Mouse (Mus musculus) 416B (cell line): Measurements from ENCODE around the gene Cyb5r1.
"Not testable (repeated sequence)": the region's sequence is repeated elsewhere in the genome, so short reads cannot be mapped to it uniquely, and the experiment has no call there.

Experiments
- DNase-seq: peaks from one replicate; pipeline ENCODE4 v3.0.0; 2011; ENCODE audit warnings: low read depth

Cyb5r1 gene

GRCm38 (mm10) chr1:134414501-134415167, 9.3 kb downstream of the Cyb5r1 start:
- peak; percentile 33 for DNase-seq

DNA sequence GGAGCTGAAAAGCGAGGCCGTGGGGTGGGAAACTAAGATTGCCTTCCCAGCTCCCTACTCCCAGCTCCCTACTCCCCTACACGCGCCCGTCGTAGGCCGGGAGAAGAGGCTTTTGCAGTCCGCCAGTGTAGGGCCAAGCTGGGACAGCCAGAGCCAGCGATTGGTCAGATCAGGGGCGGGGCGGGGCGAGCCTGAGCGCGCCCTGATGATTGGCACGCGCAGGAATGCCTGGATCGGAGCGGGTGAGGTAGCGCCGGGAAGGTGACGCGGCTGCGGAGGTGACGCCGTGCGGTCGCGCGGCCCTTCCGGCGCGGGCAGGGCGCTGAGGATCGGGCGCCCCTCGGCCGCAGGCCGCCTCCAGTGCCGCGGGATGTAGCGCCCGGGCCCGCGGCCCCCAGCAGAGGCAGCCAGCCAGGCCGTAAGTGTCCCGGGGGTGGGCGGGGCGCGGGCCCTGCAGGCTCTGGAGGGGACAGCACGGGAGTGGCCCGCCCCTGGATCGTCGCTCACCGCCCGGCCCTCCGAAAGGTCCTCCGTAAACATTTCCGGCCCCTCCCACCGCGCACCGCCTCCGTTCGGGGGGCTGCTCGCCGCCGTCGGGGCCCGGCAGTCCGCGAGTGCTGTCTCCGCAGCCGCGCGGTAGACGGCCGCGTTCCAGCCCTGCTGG, 9.9 kb downstream of the Cyb5r1 start, which contains the start of gene Adipor1:
Gene Adipor1 (plus strand): TSS at position 211 of the 664 bp plus-strand sequence.
- DNase-seq = peak; percentile 96

- DNase-seq = peak; percentile 38
Observed at GRCm38 (mm10) chr1:134418414-134418975, 13.1 kb downstream of the Cyb5r1 start.

DNA sequence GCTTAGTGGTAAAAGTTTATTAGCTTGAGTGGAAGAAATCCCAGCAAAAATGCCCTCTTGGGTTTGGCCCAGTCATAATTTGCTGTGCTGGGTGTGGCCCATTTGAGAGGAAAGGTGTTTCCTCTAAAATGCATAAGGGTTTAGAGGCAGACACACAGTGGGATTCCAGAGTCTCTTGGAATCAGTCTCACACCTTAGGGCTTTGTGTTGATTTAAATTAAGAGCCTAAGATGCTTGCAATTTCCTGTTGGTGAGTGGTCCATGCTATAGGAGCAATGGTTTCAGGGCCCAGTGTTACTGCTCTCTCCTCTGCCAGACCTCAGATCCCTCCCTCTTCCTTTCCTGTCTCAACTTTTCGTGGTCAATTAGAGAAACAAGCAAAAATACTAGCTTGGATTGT, 13.8 kb downstream of the Cyb5r1 start:
- peak; percentile 56 for DNase-seq

- DNase-seq = peak; percentile 91
Observed at GRCm38 (mm10) chr1:134419751-134420458, 14.5 kb downstream of the Cyb5r1 start.

DNA sequence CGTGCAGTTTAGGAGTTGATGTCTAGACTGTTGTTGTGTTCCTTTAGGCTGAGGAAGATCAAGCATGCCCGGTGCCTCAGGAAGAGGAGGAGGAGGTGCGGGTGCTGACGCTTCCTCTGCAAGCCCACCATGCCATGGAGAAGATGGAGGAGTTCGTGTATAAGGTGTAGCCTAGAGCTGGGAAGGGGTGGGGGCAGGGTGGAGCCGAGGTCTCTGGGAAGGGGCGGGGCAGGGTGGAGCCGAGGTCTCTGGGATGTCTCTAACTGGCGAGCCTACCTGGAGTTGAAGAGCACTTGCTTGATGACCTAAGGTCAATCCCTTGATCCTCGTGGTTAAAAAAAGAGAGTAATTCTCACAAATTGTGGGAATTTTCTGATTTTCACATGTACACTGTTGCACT, 18.6 kb downstream of the Cyb5r1 start:
- DNase-seq = no peak

DNA sequence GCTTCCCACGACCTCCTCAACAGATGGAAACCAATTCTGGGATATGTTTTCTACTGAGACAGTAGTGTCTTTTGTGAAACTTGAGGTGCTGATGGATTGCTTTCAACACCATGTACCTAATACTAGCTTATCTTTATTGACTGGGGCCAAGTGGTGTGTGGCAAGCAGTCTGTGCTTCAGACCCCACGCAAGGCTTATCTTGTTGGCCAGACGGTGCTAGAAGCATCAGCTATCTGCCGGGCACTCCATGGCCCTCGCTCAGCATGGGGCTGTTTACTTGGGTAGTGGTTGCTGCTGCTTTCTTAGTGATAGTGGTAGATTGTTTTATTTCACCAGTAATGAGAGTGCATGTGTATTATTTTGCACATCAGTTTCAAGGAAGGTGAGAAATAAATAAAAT, 20.9 kb downstream of the Cyb5r1 start:
- no peak for DNase-seq

- no peak for DNase-seq
Observed at GRCm38 (mm10) chr1:134433002-134433401, 27.6 kb downstream of the Cyb5r1 start.

- DNase-seq = no peak
Observed at GRCm38 (mm10) chr1:134433473-134433872, 28.1 kb downstream of the Cyb5r1 start.

DNA sequence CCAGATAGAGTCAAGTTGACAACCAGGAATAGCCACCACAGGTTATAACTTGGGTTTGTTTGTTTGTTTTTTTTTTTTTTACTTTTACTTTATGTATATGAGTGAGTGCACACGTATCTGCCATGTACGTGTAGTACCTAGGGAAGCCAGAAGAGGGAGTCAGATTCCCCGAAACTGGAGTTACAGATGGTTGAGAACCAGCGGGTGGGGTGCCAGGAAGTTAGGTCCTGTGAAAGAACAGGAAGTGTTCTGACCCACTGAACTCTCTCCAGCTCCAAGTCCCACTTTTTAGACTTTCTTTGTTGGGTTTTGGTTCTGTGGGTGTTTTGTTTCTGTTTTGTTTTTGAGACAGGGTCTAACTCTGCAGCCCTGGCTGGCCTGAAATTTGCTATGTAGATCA, 30.1 kb downstream of the Cyb5r1 start:
- peak; percentile 88 for DNase-seq

- no peak for DNase-seq
Observed at GRCm38 (mm10) chr1:134440437-134440836, 35.1 kb downstream of the Cyb5r1 start.

GRCm38 (mm10) chr1:134441737-134442136, 36.4 kb downstream of the Cyb5r1 start:
- DNase-seq = not testable (repeated sequence)

DNA sequence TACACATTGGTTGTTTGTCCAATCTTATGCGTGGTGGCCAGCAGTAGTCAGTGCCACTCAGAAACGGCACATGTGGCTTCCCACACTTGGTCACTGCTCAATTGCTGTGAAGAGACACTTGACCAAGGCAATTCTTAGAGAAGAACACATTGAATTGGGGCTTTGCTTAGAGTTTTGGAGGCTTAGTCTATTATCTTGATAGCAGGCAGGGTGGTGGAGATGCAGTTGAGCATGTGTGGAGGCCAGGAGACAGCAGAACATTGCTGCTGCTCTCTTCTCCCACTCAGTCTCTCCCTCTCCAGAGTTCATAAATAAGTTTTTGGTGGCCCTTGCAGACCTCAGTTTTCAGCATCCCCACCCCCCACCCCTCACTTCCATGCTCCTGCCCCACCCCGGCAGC, 37.0 kb downstream of the Cyb5r1 start:
- DNase-seq = no peak

DNA sequence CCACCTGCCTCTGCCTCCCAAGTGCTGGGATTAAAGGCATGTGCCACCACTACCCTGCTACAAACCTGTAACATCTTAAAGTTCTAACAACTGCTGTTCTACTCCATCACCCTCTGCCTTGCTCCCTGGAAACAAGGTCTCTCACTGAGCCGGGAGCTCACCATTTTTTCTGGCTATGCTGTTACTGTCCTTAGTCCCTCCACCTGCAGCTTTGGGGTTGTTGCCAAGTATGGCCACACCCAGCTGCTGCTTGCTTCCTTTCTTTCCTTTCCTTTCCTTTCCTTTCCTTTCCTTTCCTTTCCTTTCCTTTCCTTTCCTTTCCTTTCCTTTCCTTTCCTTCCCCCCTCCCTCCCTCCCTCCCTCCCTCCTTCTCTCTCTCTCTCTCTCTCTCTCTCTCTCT, 37.9 kb downstream of the Cyb5r1 start:
- DNase-seq = not testable (repeated sequence)

DNA sequence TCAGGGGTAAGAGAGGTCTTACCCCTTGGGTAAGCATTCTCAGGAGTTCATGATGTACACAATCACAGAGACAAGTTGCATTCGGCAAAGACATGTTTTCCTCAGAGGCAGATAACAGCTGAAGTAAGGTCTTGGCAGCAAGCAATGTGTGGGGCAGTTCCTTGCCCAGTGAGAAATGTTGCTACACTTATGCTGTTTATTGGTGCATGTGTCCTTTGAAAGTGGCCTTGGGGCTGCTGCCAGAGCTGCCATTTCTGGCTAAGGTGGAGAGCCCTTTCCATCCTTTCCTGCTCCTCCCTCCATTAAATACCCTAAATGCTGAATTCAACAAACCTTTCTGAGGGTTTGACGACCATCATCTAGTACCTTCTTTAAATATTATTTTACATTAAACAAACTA, 40.1 kb downstream of the Cyb5r1 start:
- DNase-seq = no peak

DNA sequence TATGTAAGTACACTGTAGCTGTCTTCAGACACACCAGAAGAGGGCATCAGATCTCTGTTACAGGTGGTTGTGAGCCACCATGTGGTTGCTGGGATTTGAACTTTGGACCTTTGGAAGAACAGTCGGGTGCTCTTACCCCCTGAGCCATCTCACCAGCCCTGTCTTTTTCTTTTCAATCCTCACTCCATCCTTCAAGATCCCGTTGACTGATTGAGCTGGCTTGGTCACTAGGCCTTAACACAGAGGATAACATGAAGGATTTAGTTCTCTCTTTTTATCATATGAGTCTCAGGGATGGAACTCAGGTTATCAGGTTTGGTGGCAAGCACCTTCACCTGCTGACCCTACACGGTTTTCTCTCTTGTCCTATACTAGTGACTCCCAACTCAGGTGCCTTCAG, 43.2 kb downstream of the Cyb5r1 start:
- not testable (repeated sequence) for DNase-seq

DNA sequence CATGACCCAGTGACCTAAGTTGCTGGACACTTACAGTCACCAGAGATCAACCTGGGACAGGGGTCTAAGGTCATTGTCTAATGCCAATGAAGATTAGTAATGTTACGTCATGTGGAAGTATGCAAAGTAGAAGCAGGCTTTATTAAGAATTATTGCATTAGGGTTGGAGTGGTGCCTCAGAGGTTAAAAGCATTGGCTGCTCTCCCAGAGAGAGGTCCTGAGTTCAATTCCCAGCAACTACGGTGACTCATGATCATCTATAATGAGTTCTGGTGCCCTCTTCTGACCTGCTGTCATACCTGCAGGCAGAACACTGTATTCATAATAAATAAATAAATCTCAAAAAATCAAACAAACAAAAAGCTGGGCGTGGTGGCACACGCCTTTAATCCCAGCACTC, 44.8 kb downstream of the Cyb5r1 start:
- peak; percentile 32 for DNase-seq

- DNase-seq = peak; percentile 69
Observed at GRCm38 (mm10) chr1:134450986-134451385, 45.6 kb downstream of the Cyb5r1 start.

DNA sequence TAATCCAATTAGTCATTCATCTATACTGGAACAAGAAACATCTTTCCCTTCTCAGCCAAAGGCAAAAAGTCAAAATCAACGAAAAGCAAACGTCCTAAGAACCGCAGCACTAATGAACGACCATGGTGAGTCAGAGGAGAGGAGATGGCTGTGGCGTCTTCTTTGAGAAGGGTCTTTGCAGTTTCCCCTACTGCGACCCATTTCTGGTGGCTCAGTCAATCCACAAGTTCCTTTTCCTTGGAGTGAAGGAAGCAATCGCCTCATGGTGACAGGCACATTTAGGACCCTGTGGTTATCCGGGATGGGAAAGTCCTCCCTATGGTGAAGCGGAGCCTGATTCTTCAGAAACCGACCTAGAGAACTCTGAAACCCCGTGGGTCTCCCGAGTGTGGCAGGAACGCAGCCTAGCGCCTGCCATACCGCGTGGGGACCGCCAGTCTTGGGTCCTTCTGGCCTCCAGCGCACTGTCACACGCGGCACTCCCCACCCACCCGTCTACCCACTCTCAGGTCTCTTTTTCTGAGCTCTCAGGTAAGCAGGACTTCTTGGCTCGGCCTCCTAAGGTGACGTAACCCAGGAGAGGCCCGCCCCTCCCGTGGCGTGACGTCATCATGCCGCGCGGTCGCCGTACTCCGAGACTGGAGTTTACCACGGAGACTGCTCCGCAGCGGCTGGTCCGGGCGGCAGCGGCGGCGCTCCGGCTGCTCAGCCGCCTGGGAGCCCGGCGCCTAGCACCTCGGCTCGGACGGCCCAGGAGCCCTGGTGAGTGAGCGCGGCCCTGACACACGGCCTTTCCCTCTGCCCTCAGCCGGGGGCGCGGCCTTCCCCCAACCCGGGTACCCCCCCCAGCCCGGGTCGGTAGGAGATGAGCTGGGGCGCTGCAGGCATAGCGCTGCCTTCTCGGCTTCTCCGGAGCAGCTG, 49.8 kb downstream of the Cyb5r1 start, which contains the start of gene Klhl12:
Gene Klhl12 (plus strand): TSS at position 628 of the 921 bp plus-strand sequence.
- DNase-seq = peak; percentile 90

DNA sequence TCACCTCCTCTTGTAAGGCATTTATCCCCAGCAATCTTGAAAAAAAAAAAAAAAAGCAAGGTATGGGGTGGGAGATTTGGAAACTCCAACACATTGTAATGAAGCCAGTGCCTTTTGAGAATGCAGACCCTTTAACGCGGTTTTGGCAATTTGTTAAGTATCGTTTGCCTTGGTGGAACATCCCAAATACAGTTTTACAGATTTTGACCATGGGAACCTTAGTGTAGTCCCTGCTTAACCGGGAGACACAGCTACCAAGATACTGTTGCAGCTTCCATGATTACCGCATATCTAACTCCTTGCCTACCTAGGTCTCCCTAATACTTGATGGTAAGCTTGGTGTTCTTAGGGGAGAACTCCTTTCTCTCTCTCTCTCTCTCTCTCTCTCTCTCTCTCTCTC, 50.7 kb downstream of the Cyb5r1 start:
- peak; percentile 20 for DNase-seq

GRCm38 (mm10) chr1:134458139-134458727, 52.9 kb downstream of the Cyb5r1 start:
- DNase-seq = no peak
